Mouse (Mus musculus) C2C12 (cell line): Measurements from ENCODE around the gene Prtn3.

Source experiments
- CEBPB ChIP-seq: IDR thresholded peaks from one replicate; pipeline ENCODE4 v1.6.1; 2011; ENCODE audit warnings: low read depth, mild to moderate bottlenecking, control low read depth, moderate library complexity
- CTCF ChIP-seq: IDR thresholded peaks from one replicate; pipeline ENCODE4 v1.5.1; 2011; ENCODE audit not compliant: control insufficient read depth, insufficient read depth, insufficient read length
- FOSL1 ChIP-seq: IDR thresholded peaks from one replicate; pipeline ENCODE4 v1.8.0; 2011; ENCODE audit warnings: mild to moderate bottlenecking, low read length; ENCODE audit not compliant: poor library complexity, insufficient read depth, severe bottlenecking
- MAX ChIP-seq: IDR thresholded peaks from one replicate; pipeline ENCODE4 v1.6.1; 2011; ENCODE audit warnings: mild to moderate bottlenecking, control low read depth
- MYOD1 ChIP-seq: IDR thresholded peaks from one replicate; pipeline ENCODE4 v1.6.1; 2011; ENCODE audit warnings: low read depth; ENCODE audit not compliant: control insufficient read depth, insufficient read length
- MYOG ChIP-seq: IDR thresholded peaks from one replicate; pipeline ENCODE4 v1.6.1; 2011; ENCODE audit not compliant: control insufficient read depth, insufficient read length; ENCODE audit errors: extremely low read depth
- USF1 ChIP-seq: IDR thresholded peaks from one replicate; pipeline ENCODE4 v1.6.1; 2011; ENCODE audit warnings: low read depth, mild to moderate bottlenecking, control low read depth, moderate library complexity

GRCm38 (mm10) chr10:79832026-79832785 is 42.1 kb upstream of the Prtn3 start:
- TF ChIP-seq CTCF (no peak), MAX (no peak), MYOD1 (no peak), CEBPB (no peak), MYOG (no peak), USF1 (no peak), FOSL1 (no peak)
